Mouse (Mus musculus) erythroblast, embryonic 14.5 days (primary cell): ENCODE measurements around the gene Saal1.

Source experiments
- GATA1 ChIP-seq: IDR thresholded peaks from 2 replicates; pipeline ENCODE4 v1.6.1; 2012; ENCODE audit warnings: low read length, inconsistent platforms, mixed read lengths
- TAL1 ChIP-seq: IDR thresholded peaks from 3 replicates; pipeline ENCODE4 v1.6.1; 2012; ENCODE audit warnings: low read length, inconsistent platforms, mixed read lengths

GRCm38 (mm10) chr7:46745816-46746215 lies 35.3 kb upstream of the Saal1 start:
- TF ChIP-seq GATA1, result no peak
- TF ChIP-seq TAL1, result no peak
